Mouse (Mus musculus) lung, postnatal 0 days (tissue): ENCODE data around the gene Adora1.

ENCODE experiments used
- CTCF ChIP-seq: IDR thresholded peaks from 2 replicates; pipeline ENCODE4 v1.5.1; 2016; ENCODE audit warnings: antibody characterized with exemption, mild to moderate bottlenecking
- EP300 ChIP-seq: IDR thresholded peaks from 2 replicates; pipeline ENCODE4 v1.6.1; 2016; ENCODE audit warnings: antibody characterized with exemption, mild to moderate bottlenecking, control low read depth

GRCm38 (mm10) chr1:134150745-134151144 is 84.5 kb downstream of the Adora1 start:
- TF ChIP-seq CTCF (no peak), EP300 (no peak)
